Mouse (Mus musculus): ENCODE measurements around the gene Rhod. TPM values are rescaled to one million over a fixed set of nuclear protein-coding genes. Genes with fewer than 3 reads are reported as not detected.

Gene Rhod
- polyA plus RNA-seq (2016; fragmentation: Nextera tagmentation; extraction: Ambion mirVana): 8.6 and 14.9 TPM in 2 replicates

DNA sequence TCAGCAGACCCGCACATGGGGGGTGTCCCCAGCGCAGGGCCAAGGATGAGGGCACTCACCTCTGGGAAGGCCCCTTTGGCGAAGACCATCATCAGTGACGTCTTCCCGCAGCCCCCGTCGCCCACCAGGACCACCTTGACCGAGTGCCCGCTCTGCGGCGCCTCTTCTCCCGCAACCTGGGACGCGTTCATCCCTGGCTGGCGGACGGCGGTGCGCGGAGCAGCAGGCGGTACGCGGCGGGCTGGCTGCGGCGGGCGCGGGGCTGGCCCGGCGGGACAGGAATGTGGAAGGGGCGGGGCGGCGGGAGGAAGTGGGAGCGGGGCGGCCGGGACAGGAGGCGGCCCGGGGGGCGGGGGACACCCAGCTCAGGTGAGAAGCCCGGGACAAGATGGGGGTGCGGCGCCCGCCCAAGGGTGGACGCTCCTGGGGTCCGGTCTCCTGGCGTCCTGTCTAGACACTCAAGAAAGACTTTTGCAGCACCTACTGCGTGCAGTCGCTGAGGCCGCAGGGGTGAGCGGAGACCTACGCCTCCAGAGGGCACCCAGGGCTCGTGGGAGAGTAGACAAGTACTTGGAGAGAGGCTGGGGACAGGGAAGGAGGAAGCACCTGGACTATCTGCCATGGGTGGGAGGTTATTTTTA lies at the start of gene Rhod:
Gene Rhod, minus strand, starts transcription at position 272 of the 641 bp plus-strand sequence.
- H3K4me3 ChIP-seq (replicated peaks): peak within 1 kb of the TSS; percentile 51
- H3K27me3 ChIP-seq: peaks cover 39% of the 10 kb centered on the region
- H3K9me3 ChIP-seq: no peaks in the 10 kb centered on the region
- peaks cover 26% of the 10 kb centered on the region for H3K4me1 ChIP-seq
- no peak within 1 kb of the TSS for H3K27ac ChIP-seq
- peak within 1 kb of the TSS; percentile 81 for H3K4me2 ChIP-seq
- under 1% methylated on average over 37 of the region's 51 CpGs for WGBS
- peak within 1 kb of the TSS; percentile 33 for H3K9ac ChIP-seq
- ATAC-seq (ENCODE audit: low FRiP score): peak; percentile 30; the same call in 1 of the 2 replicates
- no peaks in the 10 kb centered on the region for H3K36me3 ChIP-seq (replicated peaks)

DNA sequence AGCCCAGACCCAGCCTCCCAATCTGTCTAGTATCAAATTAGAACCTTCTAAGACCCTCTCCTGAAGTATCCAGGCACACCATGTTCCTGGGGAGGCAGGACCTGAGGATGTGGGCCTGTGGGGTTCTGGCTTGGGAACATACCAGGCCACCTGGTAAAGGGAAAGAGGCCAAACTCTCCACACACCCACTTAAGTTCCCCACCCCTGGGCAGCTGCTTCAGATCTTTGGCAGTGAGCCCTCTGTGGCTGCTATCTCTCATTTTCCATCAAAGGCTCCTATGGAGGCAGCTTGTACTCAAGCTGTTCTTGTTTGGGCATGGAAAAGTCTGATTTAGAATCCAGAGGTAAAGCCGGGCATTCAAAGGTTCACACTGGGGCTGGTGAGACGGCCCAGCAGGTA lies 48.6 kb upstream of the Rhod start:
- no peaks in the 10 kb centered on the region for H3K4me1 ChIP-seq
- no peak overlapping the region for H3K27ac ChIP-seq
- 81% methylated on average over 2 of the region's 2 CpGs for WGBS
- H3K9me3 ChIP-seq: no peaks in the 10 kb centered on the region
- no peak overlapping the region for H3K4me2 ChIP-seq
- ATAC-seq (ENCODE audit: low FRiP score): no peak
- no peaks in the 10 kb centered on the region for H3K27me3 ChIP-seq
- H3K36me3 ChIP-seq (replicated peaks): no peaks in the 10 kb centered on the region
- no peak overlapping the region for H3K9ac ChIP-seq
- no peak overlapping the region for H3K4me3 ChIP-seq (replicated peaks)

DNA sequence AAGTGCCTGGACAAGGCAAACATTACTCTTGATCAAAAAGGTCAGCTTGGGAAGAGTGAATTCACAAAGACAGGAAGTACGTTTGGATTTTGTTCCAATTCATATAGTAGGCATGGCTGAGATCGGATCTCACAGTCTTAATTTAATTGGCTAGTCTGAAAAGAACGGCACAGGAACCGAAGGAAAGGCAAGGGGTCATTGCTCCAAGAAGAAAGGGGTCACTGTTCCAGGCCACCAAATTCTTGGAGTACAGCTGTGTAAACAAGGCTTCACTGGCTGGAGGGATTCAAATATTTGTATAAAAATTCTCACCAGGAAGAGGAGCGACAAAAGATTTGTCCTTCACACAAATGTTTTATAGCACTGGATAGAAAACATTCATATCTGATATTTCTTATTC lies 45.8 kb upstream of the Rhod start:
- Histone ChIP-seq H3K36me3 (replicated peaks) (no peaks in the 10 kb centered on the region), H3K27ac (no peak overlapping the region), H3K4me1 (no peaks in the 10 kb centered on the region), H3K4me2 (no peak overlapping the region), H3K9me3 (no peaks in the 10 kb centered on the region), H3K27me3 (peaks cover 3% of the 10 kb centered on the region; the same call in 1 of the 2 replicates), H3K9ac (no peak overlapping the region), H3K4me3 (replicated peaks) (no peak overlapping the region)
- no peak for ATAC-seq (ENCODE audit: low FRiP score)
- WGBS: 59% methylated on average over 5 of the region's 5 CpGs

DNA sequence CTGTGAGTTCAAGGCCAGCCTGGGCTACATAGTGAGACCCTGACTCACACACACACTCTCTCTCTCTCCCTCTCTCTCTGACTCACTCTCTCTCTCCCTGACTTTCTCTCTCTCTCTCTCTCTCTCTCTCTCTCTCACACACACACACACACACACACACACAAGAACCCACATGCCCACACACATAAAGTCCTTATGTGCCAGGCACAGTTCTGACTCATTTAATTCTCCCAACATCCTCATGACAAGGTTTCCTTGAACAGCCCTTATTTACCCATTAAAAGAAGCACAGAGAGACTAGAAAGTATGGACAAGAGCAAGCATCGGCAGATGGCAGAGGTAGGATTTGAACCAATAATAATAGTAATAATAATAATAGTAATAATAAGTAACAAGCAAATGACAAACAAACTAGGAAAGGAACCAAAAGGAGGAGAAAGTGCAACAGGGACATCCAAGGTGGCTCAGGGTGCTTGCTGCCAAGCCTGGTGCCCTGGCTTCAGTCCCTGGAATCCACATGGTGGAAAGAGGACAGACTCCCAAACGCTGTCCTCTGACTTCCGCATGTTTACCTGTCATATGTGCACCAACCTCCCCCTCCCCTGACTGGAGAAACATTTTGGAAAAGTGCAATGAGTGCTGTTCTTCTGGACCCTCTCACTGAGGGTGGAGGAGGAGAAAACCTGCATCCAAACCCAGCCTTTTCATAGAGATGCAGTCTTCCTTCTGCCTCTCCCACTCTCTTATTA lies 43.1 kb upstream of the Rhod start:
- no peak for ATAC-seq (ENCODE audit: low FRiP score)
- peaks cover under 1% of the 10 kb centered on the region for H3K4me1 ChIP-seq

DNA sequence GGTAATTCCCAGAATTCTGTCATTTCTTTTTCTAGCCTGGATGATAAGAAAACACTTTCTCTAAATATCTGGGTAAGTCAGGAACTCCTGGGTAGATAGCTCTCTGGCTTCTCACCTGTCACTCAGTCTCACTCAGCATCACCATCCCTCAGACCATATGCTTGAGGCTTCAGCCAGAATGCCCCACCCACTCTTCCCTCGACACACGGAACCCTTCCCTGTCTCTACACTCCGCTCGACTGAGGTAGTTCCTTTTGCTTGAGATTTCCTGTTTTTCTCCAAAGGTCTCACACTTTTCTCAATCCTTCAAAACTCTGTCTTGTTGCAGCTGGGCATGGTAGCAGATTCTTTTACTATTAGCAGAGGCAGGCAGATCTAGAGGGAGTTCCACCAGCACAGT lies 42.1 kb upstream of the Rhod start:
- H3K4me1 ChIP-seq: peaks cover 10% of the 10 kb centered on the region
- H3K36me3 ChIP-seq (replicated peaks): no peaks in the 10 kb centered on the region
- no peak overlapping the region for H3K27ac ChIP-seq
- 66% methylated on average over 4 of the region's 4 CpGs for WGBS
- ATAC-seq (ENCODE audit: low FRiP score): no peak
- peaks cover 35% of the 10 kb centered on the region for H3K27me3 ChIP-seq
- H3K4me2 ChIP-seq: no peak overlapping the region
- H3K4me3 ChIP-seq (replicated peaks): no peak overlapping the region
- H3K9me3 ChIP-seq: no peaks in the 10 kb centered on the region
- no peak overlapping the region for H3K9ac ChIP-seq

More for the DNA sequence above, 43.1 kb upstream of the Rhod start:
- Histone ChIP-seq H3K9me3 (no peaks in the 10 kb centered on the region), H3K27ac (no peak overlapping the region), H3K4me2 (no peak overlapping the region), H3K36me3 (replicated peaks) (no peaks in the 10 kb centered on the region), H3K4me3 (replicated peaks) (no peak overlapping the region), H3K9ac (no peak overlapping the region), H3K27me3 (peaks cover 26% of the 10 kb centered on the region)
- WGBS: 92% methylated on average over 3 of the region's 3 CpGs

DNA sequence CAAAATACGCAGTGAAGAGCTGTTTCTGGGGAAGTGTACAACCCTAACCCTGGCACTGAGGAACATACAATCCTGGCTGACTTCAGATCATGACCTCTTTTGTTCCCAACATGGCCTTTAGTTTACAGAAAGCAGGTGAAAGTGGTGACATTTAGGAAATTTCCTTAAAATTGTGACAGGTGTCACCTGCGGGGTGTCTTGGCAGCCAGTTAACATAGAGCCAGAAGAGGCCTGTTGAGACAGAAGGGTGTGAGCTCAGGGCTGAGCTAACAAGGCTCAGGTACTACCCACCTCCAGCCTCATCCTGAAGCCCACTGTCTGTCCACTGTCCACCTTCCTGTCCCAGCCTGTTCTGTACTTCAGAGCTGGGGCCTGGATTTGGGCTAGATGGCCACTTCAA lies 40.8 kb upstream of the Rhod start:
- Histone ChIP-seq H3K4me3 (replicated peaks) (no peak overlapping the region), H3K4me2 (no peak overlapping the region), H3K4me1 (peaks cover 13% of the 10 kb centered on the region), H3K9ac (no peak overlapping the region), H3K27ac (no peak overlapping the region), H3K9me3 (no peaks in the 10 kb centered on the region), H3K36me3 (replicated peaks) (no peaks in the 10 kb centered on the region), H3K27me3 (peaks cover 48% of the 10 kb centered on the region)
- WGBS: 80% methylated on average over 2 of the region's 2 CpGs
- no peak for ATAC-seq (ENCODE audit: low FRiP score)

DNA sequence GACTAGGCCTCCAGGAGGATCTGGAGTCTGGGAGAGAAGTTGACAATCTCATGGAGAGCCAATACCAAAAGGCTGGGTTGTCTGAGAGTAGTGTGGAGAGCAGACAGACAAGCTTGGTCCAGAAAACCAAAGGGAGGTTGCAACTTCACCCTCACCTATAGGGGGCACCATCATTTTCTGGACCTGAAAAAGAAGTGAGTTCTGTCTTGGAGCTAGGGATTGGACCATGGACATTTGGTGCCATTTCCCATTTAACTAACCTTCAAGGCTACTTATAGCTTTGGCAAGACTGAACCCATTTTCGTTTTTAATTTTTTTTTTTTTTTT lies 38.9 kb upstream of the Rhod start:
- Histone ChIP-seq H3K4me3 (replicated peaks) (no peak overlapping the region), H3K9ac (no peak overlapping the region), H3K4me2 (no peak overlapping the region), H3K27me3 (peaks cover 66% of the 10 kb centered on the region), H3K9me3 (no peaks in the 10 kb centered on the region), H3K4me1 (peaks cover 13% of the 10 kb centered on the region), H3K36me3 (replicated peaks) (no peaks in the 10 kb centered on the region), H3K27ac (no peak overlapping the region)
- 32% methylated on average over 1 of the region's 1 CpGs for WGBS
- no peak for ATAC-seq (ENCODE audit: low FRiP score)

DNA sequence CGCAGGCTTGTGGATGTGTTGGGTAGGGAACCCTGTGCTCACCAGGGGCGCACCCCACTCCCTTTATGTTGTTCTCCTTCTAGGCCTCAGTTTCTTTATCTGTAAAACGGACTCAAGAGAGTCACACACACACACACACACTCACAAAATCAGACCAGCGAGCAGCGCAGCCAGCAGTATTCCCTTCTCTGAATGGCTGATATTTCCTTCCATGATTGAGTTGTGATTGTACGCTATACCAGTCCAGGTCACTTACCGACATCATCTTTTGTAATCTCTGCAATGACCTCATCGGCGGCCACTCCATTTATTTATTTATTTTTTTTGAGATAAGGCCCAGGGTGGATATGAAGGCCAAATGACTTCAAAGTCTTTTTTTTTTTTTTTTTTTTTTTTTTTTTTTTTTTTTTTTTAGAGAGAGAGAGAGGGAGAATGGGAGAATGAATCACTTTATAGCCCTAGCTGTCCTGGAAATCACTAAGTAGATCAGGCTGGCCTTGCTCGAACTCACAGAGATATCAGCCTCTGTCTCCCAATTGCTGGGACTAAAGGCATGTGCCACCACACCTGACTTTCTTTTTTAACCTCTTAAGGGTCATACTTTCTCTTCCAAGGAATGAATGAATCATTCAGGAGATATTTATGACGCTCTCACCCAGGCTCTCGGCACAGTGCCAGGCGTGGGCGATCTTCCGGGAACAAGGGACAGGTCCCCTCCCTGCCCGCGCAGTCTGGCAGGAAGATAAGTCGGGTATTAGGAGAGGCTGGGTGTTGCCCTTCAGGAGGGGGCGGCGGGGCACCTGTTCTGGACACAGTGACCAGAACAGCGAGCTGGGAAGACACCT lies 38.3 kb upstream of the Rhod start, which contains the start of gene Syt12:
Gene Syt12, minus strand, starts transcription at position 103 of the 845 bp plus-strand sequence.
- no peak within 1 kb of the TSS for H3K27ac ChIP-seq
- H3K4me1 ChIP-seq: peaks cover 13% of the 10 kb centered on the region
- no peaks in the 10 kb centered on the region for H3K9me3 ChIP-seq
- H3K9ac ChIP-seq: peak within 1 kb of the TSS; percentile 56
- peak within 1 kb of the TSS; percentile 53 for H3K4me3 ChIP-seq (replicated peaks)
- peaks cover 71% of the 10 kb centered on the region for H3K27me3 ChIP-seq
- no peaks in the 10 kb centered on the region for H3K36me3 ChIP-seq (replicated peaks)
- 36% methylated on average over 21 of the region's 21 CpGs for WGBS
- H3K4me2 ChIP-seq: peak within 1 kb of the TSS; percentile 96
- no peak for ATAC-seq (ENCODE audit: low FRiP score)

DNA sequence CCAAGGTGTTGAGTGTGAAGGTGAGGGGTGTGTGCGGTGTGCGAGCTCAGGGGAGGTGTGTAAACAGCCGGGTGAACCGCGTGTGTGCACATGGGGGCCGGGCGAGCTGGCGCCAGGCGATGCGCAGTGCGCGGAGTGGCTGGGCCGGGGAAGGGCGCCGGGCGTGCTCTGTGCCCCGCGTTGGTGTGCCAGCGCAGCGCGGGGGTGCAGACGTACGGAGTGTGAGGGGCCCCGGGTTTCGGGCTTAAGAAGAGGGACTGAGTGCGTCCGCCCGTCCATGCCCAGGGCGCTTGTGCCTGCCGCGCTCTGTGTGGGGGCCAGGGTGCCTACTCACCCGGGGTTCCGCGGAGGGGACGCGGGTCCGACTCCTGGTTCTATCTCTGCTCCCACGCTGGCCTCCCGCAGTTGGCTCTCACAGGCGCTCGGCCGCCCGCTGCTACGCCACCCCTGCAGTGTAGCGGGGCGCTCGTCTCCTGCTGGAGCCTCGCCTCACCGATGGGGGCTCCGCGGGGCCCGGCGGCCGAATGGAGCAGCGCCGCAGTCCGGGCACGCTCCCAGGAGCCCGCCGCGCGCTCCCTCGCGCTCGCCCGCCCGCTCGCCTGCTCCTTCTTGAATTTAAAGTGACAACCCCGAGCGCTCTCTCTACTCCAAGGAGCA lies 37.5 kb upstream of the Rhod start:
- Histone ChIP-seq H3K27ac (no peak overlapping the region), H3K4me3 (replicated peaks) (peak overlapping the region; percentile 53)

DNA sequence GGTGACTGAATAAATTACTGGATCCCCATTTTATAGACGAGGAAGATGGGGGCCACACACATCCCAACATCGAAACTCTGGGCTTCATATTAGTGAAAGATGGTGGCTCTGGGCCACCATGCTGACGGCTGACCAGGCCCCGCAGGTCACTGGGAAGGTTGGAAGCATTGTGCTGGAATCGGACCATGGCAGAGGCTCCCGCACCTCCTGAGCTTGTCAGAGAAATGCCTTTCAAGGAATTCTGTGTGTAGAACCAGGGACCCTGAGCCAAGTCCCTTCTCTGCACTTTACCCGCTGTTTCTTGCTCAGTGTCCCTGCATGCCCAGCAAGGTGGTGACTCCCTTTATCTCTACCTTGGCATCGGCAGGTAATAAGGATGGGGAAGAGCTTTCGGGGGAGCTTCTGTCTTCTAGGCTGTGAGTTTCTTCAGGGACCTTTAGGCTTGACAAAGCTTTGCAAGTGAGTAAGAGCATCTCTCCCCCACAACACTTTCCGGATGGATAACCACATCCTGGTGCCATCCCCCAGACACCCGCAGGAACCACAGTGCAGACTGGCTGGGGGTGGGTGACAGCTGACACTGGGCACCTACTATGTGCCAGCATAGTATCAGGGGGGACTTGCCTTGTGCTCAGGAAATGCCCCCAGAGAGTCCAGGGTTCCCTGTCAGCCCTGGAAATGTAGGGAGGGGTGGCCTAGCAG lies 36.1 kb upstream of the Rhod start:
- H3K4me2 ChIP-seq: no peak overlapping the region
- peaks cover 76% of the 10 kb centered on the region for H3K27me3 ChIP-seq
- H3K9ac ChIP-seq: no peak overlapping the region
- no peak overlapping the region for H3K4me3 ChIP-seq (replicated peaks)
- no peak overlapping the region for H3K27ac ChIP-seq
- 78% methylated on average over 11 of the region's 11 CpGs for WGBS
- H3K36me3 ChIP-seq (replicated peaks): no peaks in the 10 kb centered on the region
- peaks cover 13% of the 10 kb centered on the region for H3K4me1 ChIP-seq
- H3K9me3 ChIP-seq: no peaks in the 10 kb centered on the region
- ATAC-seq (ENCODE audit: low FRiP score): no peak

More for the DNA sequence above, 37.5 kb upstream of the Rhod start:
- H3K9ac ChIP-seq: peak overlapping the region; percentile 56
- ATAC-seq (ENCODE audit: low FRiP score): peak; percentile 49; the same call in 1 of the 2 replicates
- peaks cover 13% of the 10 kb centered on the region for H3K4me1 ChIP-seq
- peak overlapping the region; percentile 96 for H3K4me2 ChIP-seq
- peaks cover 76% of the 10 kb centered on the region for H3K27me3 ChIP-seq
- H3K36me3 ChIP-seq (replicated peaks): no peaks in the 10 kb centered on the region
- H3K9me3 ChIP-seq: no peaks in the 10 kb centered on the region
- under 1% methylated on average over 68 of the region's 70 CpGs for WGBS

DNA sequence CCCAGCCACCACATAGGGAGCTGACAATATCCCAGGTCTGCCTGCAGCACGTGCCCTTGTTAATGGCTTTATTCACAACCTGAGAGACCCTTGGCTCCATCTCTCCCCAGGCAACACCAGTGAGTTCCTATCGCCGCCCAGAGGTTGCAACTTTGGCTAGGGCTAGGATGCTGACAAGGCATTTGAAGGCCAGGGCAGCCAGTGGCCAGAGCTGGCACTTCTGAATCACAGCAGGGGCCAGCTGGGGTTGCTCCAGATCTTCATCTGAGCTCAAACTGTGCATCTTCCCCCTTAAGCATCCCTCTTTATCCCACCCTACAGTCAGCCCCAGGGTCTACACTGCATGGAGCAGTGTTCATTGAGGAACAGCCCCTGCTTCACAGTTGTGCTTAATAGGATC lies 35.5 kb upstream of the Rhod start:
- H3K27me3 ChIP-seq: peaks cover 71% of the 10 kb centered on the region

More for the DNA sequence above, 35.5 kb upstream of the Rhod start:
- H3K9ac ChIP-seq: no peak overlapping the region
- no peak for ATAC-seq (ENCODE audit: low FRiP score)
- 57% methylated on average over 3 of the region's 3 CpGs for WGBS
- H3K36me3 ChIP-seq (replicated peaks): no peaks in the 10 kb centered on the region
- no peak overlapping the region for H3K27ac ChIP-seq
- peaks cover 13% of the 10 kb centered on the region for H3K4me1 ChIP-seq
- H3K4me2 ChIP-seq: no peak overlapping the region
- H3K4me3 ChIP-seq (replicated peaks): no peak overlapping the region
- no peaks in the 10 kb centered on the region for H3K9me3 ChIP-seq

Data from forebrain, embryonic 12.5 days (tissue).